Mouse (Mus musculus) C2C12 (cell line): ENCODE measurements around the gene Mbd4.

Experiments
- CTCF ChIP-seq: IDR thresholded peaks from one replicate; pipeline ENCODE4 v1.5.1; 2011; ENCODE audit not compliant: control insufficient read depth, insufficient read depth, insufficient read length
- FOSL1 ChIP-seq: IDR thresholded peaks from one replicate; pipeline ENCODE4 v1.8.0; 2011; ENCODE audit warnings: mild to moderate bottlenecking, low read length; ENCODE audit not compliant: poor library complexity, insufficient read depth, severe bottlenecking

DNA sequence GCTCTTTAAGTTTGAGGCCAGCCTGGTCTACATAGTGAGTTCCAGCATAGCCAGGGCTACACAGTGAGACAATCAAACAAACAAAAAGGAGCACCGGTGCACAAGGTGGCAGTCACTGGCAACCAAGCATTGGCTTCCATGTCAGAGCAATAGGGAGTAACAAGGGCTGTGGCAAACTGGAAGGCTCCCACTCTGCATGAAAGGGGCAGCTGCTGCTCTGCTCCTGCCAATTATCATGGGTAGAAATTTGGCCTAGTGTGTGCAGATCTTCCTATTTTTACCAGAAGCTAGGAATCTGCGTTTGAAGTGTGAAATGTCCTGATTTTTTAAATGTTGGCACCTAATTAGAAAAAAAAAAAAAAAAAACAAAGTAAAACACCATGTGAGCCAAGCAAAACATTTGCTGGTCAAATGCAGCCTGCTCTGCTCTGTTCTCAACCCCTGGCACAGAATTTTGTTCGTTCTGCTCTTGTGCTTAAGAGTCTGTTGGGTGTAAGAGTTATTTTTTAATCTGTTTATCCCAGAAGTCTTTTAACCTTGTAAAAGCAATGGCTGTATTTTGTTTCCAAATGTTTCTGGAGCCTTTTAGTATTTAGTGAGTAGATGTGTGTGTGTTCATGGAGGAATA, 2.7 kb upstream of the Mbd4 start:
- TF ChIP-seq CTCF (no peak), FOSL1 (no peak)
